Mouse (Mus musculus) hindbrain, embryonic 15.5 days (tissue): ENCODE measurements around the gene Elmo1. TPM values are rescaled to one million over a fixed set of nuclear protein-coding genes. Genes with fewer than 3 reads are reported as not detected.
"Not testable (repeated sequence)": the region's sequence is repeated elsewhere in the genome, so short reads cannot be mapped to it uniquely, and the experiment has no call there.

Source experiments
- ATAC-seq: fragments of 200-750 bp; cut with Nextera tagmentation; 2 replicates; pipeline ENCODE4 v1.8.0; 2017; ENCODE audit warnings: low read depth, moderate number of reproducible peaks, moderate TSS enrichment; ENCODE audit not compliant: low FRiP score
- H3K27ac ChIP-seq: fragments of 300-500 bp; sonication (generic); replicated peaks from 2 replicates; pipeline ENCODE4 v1.5.1; 2015; ENCODE audit warnings: mild to moderate bottlenecking, inconsistent platforms
- H3K27me3 ChIP-seq: fragments of 300-500 bp; sonication (generic); 2 replicates; pipeline ENCODE4 v1.6.1; 2015; ENCODE audit warnings: control low read depth, inconsistent platforms
- H3K36me3 ChIP-seq: fragments of 300-500 bp; sonication (generic); 2 replicates; pipeline ENCODE4 v1.6.1; 2015; ENCODE audit warnings: control low read depth, inconsistent platforms
- H3K4me1 ChIP-seq: fragments of 300-500 bp; sonication (generic); replicated peaks from 2 replicates; pipeline ENCODE4 v1.6.1; 2015; ENCODE audit warnings: control low read depth, inconsistent platforms
- H3K4me2 ChIP-seq: fragments of 300-500 bp; sonication (generic); 2 replicates; pipeline ENCODE4 v1.6.1; 2015; ENCODE audit warnings: moderate library complexity, mild to moderate bottlenecking, inconsistent platforms
- H3K4me3 ChIP-seq: fragments of 300-500 bp; sonication (generic); 2 replicates; pipeline ENCODE4 v1.5.1; 2015; ENCODE audit warnings: mild to moderate bottlenecking, inconsistent platforms
- H3K9ac ChIP-seq: fragments of 300-500 bp; sonication (generic); 2 replicates; pipeline ENCODE4 v1.6.1; 2015; ENCODE audit warnings: inconsistent platforms
- H3K9me3 ChIP-seq: fragments of 300-500 bp; sonication (generic); 2 replicates; pipeline ENCODE4 v1.6.1; 2016; ENCODE audit warnings: control low read depth, inconsistent platforms
- WGBS: fragments of 180-500 bp; shearing (Covaris S2); methylation state at CpG from one replicate; pipeline ENCODE4 v1.1.7; 2015; 5-methylcytosine and 5-hydroxymethylcytosine counted together
- polyA plus RNA-seq: library from polyadenylated mRNA; unstranded; fragments of >200 nt; fragmentation: Nextera tagmentation; extraction: Ambion mirVana; gene quantifications from 2 replicates; pipeline ENCODE4 v1.2.1, GENCODE M21; 2015

The Elmo1 gene
- polyA plus RNA-seq, 1 experiment from 2014 or later = 47.9 TPM

GRCm38 (mm10) chr13:20615596-20616469 is 525.4 kb downstream of the Elmo1 start:
- Histone ChIP-seq H3K4me2 (no peak overlapping the region), H3K4me1 (peaks cover 18% of the 10 kb centered on the region), H3K9ac (no peak overlapping the region), H3K36me3 (no peaks in the 10 kb centered on the region), H3K27ac (no peak overlapping the region; the same call in 1 of the 2 replicates), H3K4me3 (no peak overlapping the region), H3K27me3 (no peaks in the 10 kb centered on the region), H3K9me3 (no peaks in the 10 kb centered on the region)
- 49% methylated on average over 10 of the region's 10 CpGs for WGBS
- ATAC-seq = peak; percentile 76

GRCm38 (mm10) chr13:20619946-20620345 is 529.5 kb downstream of the Elmo1 start:
- Histone ChIP-seq H3K4me1 (peaks cover 10% of the 10 kb centered on the region), H3K9ac (no peak overlapping the region), H3K4me2 (no peak overlapping the region), H3K27me3 (no peaks in the 10 kb centered on the region), H3K9me3 (no peaks in the 10 kb centered on the region), H3K4me3 (no peak overlapping the region), H3K27ac (no peak overlapping the region), H3K36me3 (no peaks in the 10 kb centered on the region)
- WGBS = 88% methylated on average over 5 of the region's 5 CpGs
- no peak for ATAC-seq

- Histone ChIP-seq H3K27ac (no peak overlapping the region), H3K27me3 (no peaks in the 10 kb centered on the region), H3K4me3 (no peak overlapping the region), H3K9me3 (no peaks in the 10 kb centered on the region), H3K36me3 (no peaks in the 10 kb centered on the region), H3K9ac (no peak overlapping the region), H3K4me2 (no peak overlapping the region), H3K4me1 (no peaks in the 10 kb centered on the region)
- WGBS = 80% methylated on average over 7 of the region's 7 CpGs
- no peak for ATAC-seq
These were observed 532.9 kb downstream of the Elmo1 start for GRCm38 (mm10) chr13:20623071-20623850.

GRCm38 (mm10) chr13:20627796-20628195 is 537.4 kb downstream of the Elmo1 start:
- Histone ChIP-seq H3K4me1 (no peaks in the 10 kb centered on the region), H3K36me3 (no peaks in the 10 kb centered on the region), H3K27ac (no peak overlapping the region), H3K9ac (no peak overlapping the region), H3K27me3 (no peaks in the 10 kb centered on the region), H3K4me2 (no peak overlapping the region), H3K4me3 (no peak overlapping the region), H3K9me3 (no peaks in the 10 kb centered on the region)
- ATAC-seq = no peak
- WGBS = 82% methylated on average over 6 of the region's 6 CpGs

- 79% methylated on average over 5 of the region's 5 CpGs for WGBS
These were observed 542.1 kb downstream of the Elmo1 start for GRCm38 (mm10) chr13:20632477-20632876.

GRCm38 (mm10) chr13:20634679-20635078 is 544.3 kb downstream of the Elmo1 start:
- not testable (repeated sequence) for ATAC-seq, H3K4me2 ChIP-seq, H3K9me3 ChIP-seq, H3K9ac ChIP-seq, H3K27me3 ChIP-seq, H3K4me1 ChIP-seq, H3K36me3 ChIP-seq, H3K27ac ChIP-seq, H3K4me3 ChIP-seq
- WGBS = 67% methylated on average over 2 of the region's 2 CpGs

More at GRCm38 (mm10) chr13:20632477-20632876, 542.1 kb downstream of the Elmo1 start:
- no peak overlapping the region for H3K9ac ChIP-seq
- no peak for ATAC-seq
- H3K4me3 ChIP-seq = no peak overlapping the region
- H3K9me3 ChIP-seq = no peaks in the 10 kb centered on the region
- H3K36me3 ChIP-seq = no peaks in the 10 kb centered on the region
- H3K27ac ChIP-seq = no peak overlapping the region
- H3K4me2 ChIP-seq = no peak overlapping the region
- no peaks in the 10 kb centered on the region for H3K27me3 ChIP-seq
- no peaks in the 10 kb centered on the region for H3K4me1 ChIP-seq

GRCm38 (mm10) chr13:20635646-20636045 is 545.2 kb downstream of the Elmo1 start:
- H3K36me3 ChIP-seq = no peaks in the 10 kb centered on the region
- H3K9me3 ChIP-seq = no peaks in the 10 kb centered on the region
- H3K4me2 ChIP-seq = no peak overlapping the region
- H3K4me3 ChIP-seq = no peak overlapping the region
- no peaks in the 10 kb centered on the region for H3K4me1 ChIP-seq
- no peak overlapping the region for H3K27ac ChIP-seq
- WGBS = 48% methylated on average over 2 of the region's 2 CpGs
- no peaks in the 10 kb centered on the region for H3K27me3 ChIP-seq
- ATAC-seq = peak; percentile 85
- no peak overlapping the region for H3K9ac ChIP-seq
